16 mouse cellular contexts compared by ENCODE assay signal in genomic region chr1:179578625-179579024, GRCm38 (mm10). TPM values are rescaled to one million over a fixed set of nuclear protein-coding genes. Genes with fewer than 3 reads are reported as not detected.
DNase-seq lines count a peak whose midpoint lies in the region; ATAC-seq and TF ChIP-seq lines count a peak whose summit lies in the region.
"Had no signal": no experiment of that assay in that cellular context is flagged by ENCODE, and none has a peak within 500 bp of the region (broad histone marks: within the 10 kb centered on the region; RNA-seq: fewer than 3 reads in every experiment).

No protein-coding gene starts in this region.

- WGBS in liver, embryonic 11.5 days, result 46% methylated on average over 6 of the region's 6 CpGs
- WGBS in stomach, postnatal 0 days, result 37% methylated on average over 6 of the region's 6 CpGs
- 72% methylated on average over 6 of the region's 6 CpGs for WGBS in neural tube, embryonic 15.5 days

- H3K4me1 ChIP-seq in liver, embryonic 11.5 days (replicated peaks; ENCODE audit: control insufficient read depth, insufficient read depth, low read length), result peaks cover 50% of the 10 kb centered on the region
- H3K4me1 ChIP-seq in stomach, postnatal 0 days (replicated peaks; ENCODE audit: control insufficient read depth, insufficient read depth), result no peaks in the 10 kb centered on the region
- peaks cover 9% of the 10 kb centered on the region; the same call in 1 of the 2 replicates for H3K4me1 ChIP-seq in neural tube, embryonic 15.5 days

- peak; percentile 7 to 16 for DNase-seq in spleen, postnatal 36 days (ENCODE audit: low spot score in 2 of 2)
- DNase-seq in spleen, adult 12 weeks (ENCODE audit: low spot score), result no peak
- DNase-seq in liver, embryonic 11.5 days (ENCODE audit: low spot score), result no peak
- DNase-seq in stomach, postnatal 0 days (ENCODE audit: low spot score), result peak; percentile 25
- DNase-seq in right cerebral cortex, postnatal 36 days (ENCODE audit: low spot score in 2 of 2), result no peak
- DNase-seq in frontal cortex, postnatal 14 days (ENCODE audit: low spot score in 2 of 2), result no peak
- DNase-seq: cerebellum, adult 2 months; heart, adult 2 months; kidney, postnatal 10 days; left cerebral cortex, postnatal 4 days; midbrain, embryonic 14.5 days had no signal

- H3K9ac ChIP-seq in liver, embryonic 11.5 days (ENCODE audit: low read depth, low read length), result no peak overlapping the region
- H3K9ac ChIP-seq in stomach, postnatal 0 days (ENCODE audit: low read length), result no peak overlapping the region
- no peak overlapping the region for H3K9ac ChIP-seq in neural tube, embryonic 15.5 days (replicated peaks)
- H3K9ac ChIP-seq: intestine, embryonic 15.5 days; neural tube, embryonic 12.5 days had no signal

- no peak overlapping the region for H3K27ac ChIP-seq in liver, embryonic 11.5 days (ENCODE audit: low read depth, low read length)
- H3K27ac ChIP-seq in stomach, postnatal 0 days (replicated peaks), result no peak overlapping the region
- no peak overlapping the region for H3K27ac ChIP-seq in neural tube, embryonic 15.5 days (replicated peaks)
- H3K27ac ChIP-seq: heart, adult 2 months; intestine, embryonic 15.5 days; neural tube, embryonic 12.5 days had no signal

- ATAC-seq in liver, embryonic 11.5 days (replicated peaks; ENCODE audit: low FRiP score), result peak; percentile 59
- peak; percentile 53; the same call in 1 of the 2 replicates for ATAC-seq in stomach, postnatal 0 days (ENCODE audit: low FRiP score, low TSS enrichment)
- ATAC-seq in neural tube, embryonic 15.5 days (ENCODE audit: low FRiP score), result no peak
- ATAC-seq: intestine, embryonic 15.5 days; lung, postnatal 0 days had no signal

- peak overlapping the region; percentile 37; the same call in 1 of the 2 replicates for H3K4me2 ChIP-seq in liver, embryonic 11.5 days
- no peak overlapping the region for H3K4me2 ChIP-seq in stomach, postnatal 0 days (replicated peaks; ENCODE audit: low read depth)
- H3K4me2 ChIP-seq in neural tube, embryonic 15.5 days, result no peak overlapping the region
- H3K4me2 ChIP-seq: intestine, embryonic 15.5 days; neural tube, embryonic 12.5 days had no signal

- TF ChIP-seq EP300 in stomach, postnatal 0 days (optimal IDR thresholded peaks at IDR 0.05), result no peak

- no peaks in the 10 kb centered on the region for H3K9me3 ChIP-seq in liver, embryonic 11.5 days (ENCODE audit: control insufficient read depth, low read length)
- no peaks in the 10 kb centered on the region for H3K9me3 ChIP-seq in stomach, postnatal 0 days (ENCODE audit: control insufficient read depth, low read length)
- no peaks in the 10 kb centered on the region for H3K9me3 ChIP-seq in neural tube, embryonic 15.5 days (replicated peaks)
- H3K9me3 ChIP-seq: intestine, embryonic 15.5 days; neural tube, embryonic 12.5 days had no signal

- H3K36me3 ChIP-seq in liver, embryonic 11.5 days (ENCODE audit: control insufficient read depth, insufficient read depth, low read length), result peaks cover 3% of the 10 kb centered on the region
- no peaks in the 10 kb centered on the region; the same call in 1 of the 2 replicates for H3K36me3 ChIP-seq in stomach, postnatal 0 days (ENCODE audit: control insufficient read depth, insufficient read depth, low read length)
- peaks cover 8% of the 10 kb centered on the region; the same call in 1 of the 2 replicates for H3K36me3 ChIP-seq in neural tube, embryonic 15.5 days

- H3K4me3 ChIP-seq in liver, embryonic 11.5 days (ENCODE audit: low read depth, low read length), result no peak overlapping the region
- H3K4me3 ChIP-seq in stomach, postnatal 0 days (ENCODE audit: low read depth, low read length), result no peak overlapping the region
- no peak overlapping the region for H3K4me3 ChIP-seq in neural tube, embryonic 15.5 days (replicated peaks)
- H3K4me3 ChIP-seq: heart, adult 2 months; intestine, embryonic 15.5 days; neural tube, embryonic 12.5 days had no signal

- TF ChIP-seq CTCF in stomach, postnatal 0 days (IDR thresholded peaks at IDR 0.05; ENCODE audit: low read depth), result no peak

- no peaks in the 10 kb centered on the region for H3K27me3 ChIP-seq in liver, embryonic 11.5 days (replicated peaks; ENCODE audit: control insufficient read depth, insufficient read depth, low read length)
- no peaks in the 10 kb centered on the region for H3K27me3 ChIP-seq in stomach, postnatal 0 days (ENCODE audit: control insufficient read depth, insufficient read depth, low read length)
- H3K27me3 ChIP-seq in neural tube, embryonic 15.5 days (replicated peaks), result no peaks in the 10 kb centered on the region
- H3K27me3 ChIP-seq: CH12.LX; intestine, embryonic 15.5 days; neural tube, embryonic 12.5 days had no signal

RNA-seq across cellular contexts. Expression of gene Cnst, which starts 32.5 kb away (rescaled TPM):
- polyA plus RNA-seq in liver, embryonic 11.5 days (2014; fragmentation: Nextera tagmentation; extraction: Ambion mirVana), result 12.9 and 16.7 TPM in 2 replicates
- polyA plus RNA-seq in stomach, postnatal 0 days (2015; fragmentation: Nextera tagmentation; extraction: Ambion mirVana), result 8.8 and 9.9 TPM in 2 replicates
- polyA plus RNA-seq in neural tube, embryonic 15.5 days (2015; fragmentation: Nextera tagmentation; extraction: Ambion mirVana), result 25.3 and 27.6 TPM in 2 replicates

RNA-seq across cellular contexts. Expression of gene Tfb2m, which starts 32.6 kb away (rescaled TPM):
- 25.0 and 31.9 TPM in 2 replicates for polyA plus RNA-seq in liver, embryonic 11.5 days (2014; fragmentation: Nextera tagmentation; extraction: Ambion mirVana)
- 28.7 and 31.6 TPM in 2 replicates for polyA plus RNA-seq in stomach, postnatal 0 days (2015; fragmentation: Nextera tagmentation; extraction: Ambion mirVana)
- polyA plus RNA-seq in neural tube, embryonic 15.5 days (2015; fragmentation: Nextera tagmentation; extraction: Ambion mirVana), result 29.6 and 31.0 TPM in 2 replicates

Comparison
In these comparisons a context has a peak if more than half of its experiments do, and no peak if none do; other contexts are left out.
1. DNase-seq: peak in spleen, postnatal 36 days (2 of 2) and stomach, postnatal 0 days (single experiment); none in spleen, adult 12 weeks (single experiment), liver, embryonic 11.5 days (single experiment), right cerebral cortex, postnatal 36 days (0 of 2) and frontal cortex, postnatal 14 days (0 of 2).